Mouse (Mus musculus) ovary, adult 18-20 months (tissue): ENCODE results near the gene Xrcc5.
A peak's percentile ranks its signal among the peaks of the same experiment; 100 is the strongest.

Experiments used
- DNase-seq: peaks from one replicate; pipeline ENCODE4 v3.0.0; 2022; ENCODE audit warnings: low spot score, mixed read lengths

Xrcc5 gene

GRCm38 (mm10) chr1:72307317-72307798 is at the start of gene Xrcc5:
Gene Xrcc5, plus strand, starts transcription at chr1:72307421.
- peak; percentile 87 for DNase-seq

- no peak for DNase-seq
Measured at GRCm38 (mm10) chr1:72263099-72263498, 44.1 kb upstream of the Xrcc5 start.

- no peak for DNase-seq
Measured at GRCm38 (mm10) chr1:72278085-72278484, 29.1 kb upstream of the Xrcc5 start.

GRCm38 (mm10) chr1:72282604-72283003 is 24.6 kb upstream of the Xrcc5 start:
- no peak for DNase-seq

- DNase-seq = peak; percentile 88
Measured at GRCm38 (mm10) chr1:72283992-72284485, 23.2 kb upstream of the Xrcc5 start, which contains the start of the genes Pecr and Tmem169. Gene Pecr, minus strand, starts transcription at chr1:72284314. Gene Tmem169, plus strand, starts transcription at chr1:72284369.

GRCm38 (mm10) chr1:72284539-72284938 is 22.7 kb upstream of the Xrcc5 start:
- no peak for DNase-seq

GRCm38 (mm10) chr1:72286904-72287303 is 20.3 kb upstream of the Xrcc5 start:
- DNase-seq = no peak

GRCm38 (mm10) chr1:72287893-72288292 is 19.3 kb upstream of the Xrcc5 start:
- DNase-seq = no peak

GRCm38 (mm10) chr1:72288527-72289150 is 18.6 kb upstream of the Xrcc5 start:
- DNase-seq = no peak

- no peak for DNase-seq
Measured at GRCm38 (mm10) chr1:72290896-72291295, 16.3 kb upstream of the Xrcc5 start.

GRCm38 (mm10) chr1:72291421-72291820 is 15.8 kb upstream of the Xrcc5 start:
- DNase-seq = no peak

GRCm38 (mm10) chr1:72291925-72292324 is 15.3 kb upstream of the Xrcc5 start:
- DNase-seq = no peak

- no peak for DNase-seq
Measured at GRCm38 (mm10) chr1:72293869-72294663, 13.2 kb upstream of the Xrcc5 start.

- no peak for DNase-seq
Measured at GRCm38 (mm10) chr1:72295746-72296145, 11.5 kb upstream of the Xrcc5 start.

GRCm38 (mm10) chr1:72301845-72302244 is 5.4 kb upstream of the Xrcc5 start:
- no peak for DNase-seq

GRCm38 (mm10) chr1:72306241-72306640 is 980 bp upstream of the Xrcc5 start:
- no peak for DNase-seq

GRCm38 (mm10) chr1:72306679-72307181 is 491 bp upstream of the Xrcc5 start:
- no peak for DNase-seq

GRCm38 (mm10) chr1:72308919-72309318 is 1.7 kb downstream of the Xrcc5 start:
- no peak for DNase-seq

- DNase-seq = no peak
Measured at GRCm38 (mm10) chr1:72309744-72310424, 2.7 kb downstream of the Xrcc5 start.

- no peak for DNase-seq
Measured at GRCm38 (mm10) chr1:72312701-72313398, 5.6 kb downstream of the Xrcc5 start.

GRCm38 (mm10) chr1:72313399-72314039 is 6.3 kb downstream of the Xrcc5 start:
- DNase-seq = no peak
